Mouse (Mus musculus): ENCODE measurements around the gene 4931408C20Rik.

DNA sequence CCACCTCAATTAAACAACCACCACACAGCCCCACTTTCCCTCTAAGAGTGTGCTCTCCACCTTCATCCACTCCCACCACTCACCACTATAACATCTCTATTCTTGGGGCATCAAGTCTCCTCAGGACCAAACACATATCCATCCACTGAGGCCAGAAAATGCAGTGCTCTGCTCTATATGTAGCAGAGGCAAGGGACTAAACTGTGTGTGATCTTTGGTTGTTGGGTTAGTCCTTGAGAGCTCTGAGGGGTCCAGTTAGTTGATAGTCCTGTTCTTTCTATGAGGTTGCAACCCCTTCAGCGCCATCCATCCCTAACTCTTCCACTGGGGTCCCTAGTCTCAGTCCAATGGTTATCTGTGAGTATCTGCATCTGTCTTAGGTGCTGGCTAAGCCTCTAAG, 666 bp upstream of the 4931408C20Rik start:
- TF ChIP-seq GATA1 (IDR thresholded peaks at IDR 0.05; ENCODE audit: borderline replicate concordance, low read length) (no peak), FLI1 (IDR thresholded peaks at IDR 0.05; ENCODE audit: low read length) (no peak)
